Mouse (Mus musculus): ENCODE measurements around the gene Myh11.

DNA sequence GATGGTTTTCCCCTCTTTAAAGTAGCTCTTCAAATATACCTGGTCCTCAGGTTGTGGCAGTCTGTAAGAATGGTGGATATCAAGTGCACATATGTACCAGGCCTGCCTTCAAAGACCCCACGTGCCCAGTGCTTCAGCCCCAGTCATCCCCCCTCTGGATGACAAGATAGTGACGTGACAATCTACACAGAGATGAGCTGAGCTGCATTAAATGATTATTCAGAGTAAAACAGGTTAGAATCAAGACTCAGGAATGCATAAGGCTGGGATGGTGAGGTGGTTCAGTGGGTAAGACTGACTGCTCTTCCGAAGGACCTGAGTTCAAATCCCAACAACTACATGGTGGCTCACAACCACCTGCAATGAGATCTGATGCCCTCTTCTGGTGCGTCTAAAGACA, 6.6 kb upstream of the Myh11 start:
- TF ChIP-seq CTCF (IDR thresholded peaks at IDR 0.05) (no peak), EP300 (IDR thresholded peaks at IDR 0.05) (no peak)
